Mouse (Mus musculus) cerebellum, adult 9-11 months (tissue): ENCODE data around the gene Got1.

Source experiments
- DNase-seq: peaks from one replicate; pipeline ENCODE4 v3.0.0; 2022

Got1 gene

DNA sequence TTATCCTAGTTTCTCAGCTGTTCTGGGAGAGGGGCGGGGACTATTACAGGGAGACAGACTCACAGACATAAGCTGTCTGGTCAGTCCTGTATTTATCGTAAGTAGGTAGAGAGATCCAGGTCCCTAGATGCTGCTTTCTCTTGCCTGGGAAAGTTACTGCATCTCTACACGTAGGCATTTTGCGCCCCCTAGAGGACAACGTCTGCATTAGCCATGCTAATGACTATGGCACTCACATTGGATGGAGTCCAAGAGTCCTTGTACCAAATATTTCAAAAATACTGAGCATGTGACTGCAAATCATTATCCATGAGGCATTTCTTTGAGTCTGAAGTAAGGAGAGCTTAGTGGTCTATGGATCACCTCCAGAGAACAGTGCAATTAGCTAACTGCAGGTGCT lies 45.5 kb downstream of the Got1 start:
- peak; percentile 84 for DNase-seq

DNA sequence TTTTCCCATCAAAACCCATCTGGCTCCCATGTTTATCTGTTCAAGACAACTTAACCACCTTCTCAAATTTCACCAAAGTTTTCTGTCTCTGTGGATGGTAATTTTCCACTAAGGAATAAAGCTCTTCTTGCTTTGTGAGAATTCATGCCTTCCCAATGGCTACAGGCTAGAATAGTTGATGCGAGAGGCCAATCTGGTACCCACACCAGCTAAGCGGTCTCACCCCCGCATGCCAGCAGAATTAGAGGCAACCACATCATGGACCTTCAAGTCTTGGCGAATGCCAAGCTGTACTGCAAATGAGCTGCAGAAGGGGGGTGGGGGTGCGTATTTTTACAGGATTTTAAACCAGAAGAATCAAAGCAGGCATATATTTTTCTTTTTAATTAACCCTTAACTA lies 47.0 kb downstream of the Got1 start:
- no peak for DNase-seq

DNA sequence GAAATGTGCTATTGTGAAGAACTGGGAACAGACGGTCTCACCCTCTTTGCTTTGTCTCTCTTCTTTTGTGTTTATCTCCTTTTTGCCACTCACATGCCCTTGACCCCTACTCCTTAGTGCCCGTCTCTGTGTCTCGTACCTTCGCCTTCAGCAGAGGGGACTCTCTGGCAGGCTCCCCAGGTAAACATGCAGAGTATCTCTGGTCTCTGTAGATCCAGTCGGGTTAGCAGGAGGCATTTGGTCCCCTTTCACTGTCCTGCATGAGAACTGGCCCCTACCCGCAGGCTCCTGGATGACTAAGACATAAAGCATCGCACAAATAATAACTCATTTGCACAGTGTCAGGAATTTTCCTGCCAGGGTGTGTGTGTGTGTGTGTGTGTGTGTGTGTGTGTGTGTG lies 48.3 kb downstream of the Got1 start:
- no peak for DNase-seq

- DNase-seq, result peak; percentile 69
These were observed 48.8 kb downstream of the Got1 start for GRCm38 (mm10) chr19:43475642-43476041.

DNA sequence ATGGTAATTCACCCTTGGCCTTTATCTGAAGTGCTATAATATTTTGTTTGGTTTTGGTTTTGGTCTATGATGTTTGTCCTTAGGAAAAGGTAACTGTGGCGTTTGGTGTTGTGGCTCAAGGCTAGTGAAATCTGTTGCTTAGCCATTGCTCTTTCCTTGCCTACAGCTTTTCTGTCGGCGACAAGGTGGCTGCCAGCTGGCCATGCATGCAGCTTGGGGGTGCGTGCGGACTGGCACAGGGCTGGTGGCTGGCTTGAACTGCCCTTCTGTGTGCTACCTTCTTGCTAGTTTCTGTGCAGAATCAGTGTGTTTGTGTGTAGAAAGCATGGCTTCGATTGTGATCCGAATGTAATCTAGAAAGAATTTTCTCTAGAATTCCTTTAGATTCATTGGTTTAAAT lies 51.6 kb downstream of the Got1 start:
- DNase-seq, result peak; percentile 90

DNA sequence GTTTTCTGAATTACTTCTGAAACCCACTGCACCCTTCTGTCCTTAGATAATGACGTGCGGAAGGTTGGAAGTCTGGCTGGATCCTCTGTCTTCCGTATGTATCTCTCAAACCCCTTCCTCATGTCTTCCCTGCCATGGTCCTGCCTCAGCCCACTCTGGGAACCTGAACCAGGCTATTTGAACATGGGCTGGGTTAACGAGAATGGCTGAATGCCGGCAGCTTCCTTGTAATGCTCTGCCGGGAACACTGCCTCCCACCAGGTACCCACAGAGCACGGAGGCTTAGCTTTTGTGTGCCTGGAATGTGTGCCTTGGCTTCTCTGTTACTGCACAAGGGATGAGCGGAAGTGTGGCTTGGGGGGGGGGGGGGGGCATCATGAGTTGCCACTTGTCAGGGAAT lies 52.1 kb downstream of the Got1 start:
- no peak for DNase-seq

DNA sequence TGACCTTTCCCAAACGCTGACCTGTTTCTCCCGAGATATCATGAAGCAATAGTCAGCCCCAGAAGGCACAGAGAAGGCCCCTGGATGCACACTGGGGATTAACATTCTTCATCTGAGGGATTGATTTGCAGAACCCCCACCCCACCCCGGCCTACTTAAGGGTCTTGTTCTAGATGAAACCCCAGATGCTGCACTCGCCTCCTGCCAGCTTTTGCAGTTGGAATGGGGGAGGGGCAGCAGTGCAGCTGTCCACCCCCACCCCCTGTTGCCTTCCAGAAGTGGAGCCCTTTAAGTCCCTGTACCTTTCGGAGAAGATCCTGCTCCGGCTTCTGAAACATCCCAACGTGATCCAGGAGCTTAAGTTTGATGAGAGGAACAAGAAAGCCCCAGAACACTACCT lies 55.1 kb downstream of the Got1 start:
- DNase-seq, result no peak

- DNase-seq, result peak; percentile 90
These were observed 56.3 kb downstream of the Got1 start for GRCm38 (mm10) chr19:43467927-43468685.

GRCm38 (mm10) chr19:43465601-43466255 lies 58.7 kb downstream of the Got1 start:
- peak; percentile 94 for DNase-seq

DNA sequence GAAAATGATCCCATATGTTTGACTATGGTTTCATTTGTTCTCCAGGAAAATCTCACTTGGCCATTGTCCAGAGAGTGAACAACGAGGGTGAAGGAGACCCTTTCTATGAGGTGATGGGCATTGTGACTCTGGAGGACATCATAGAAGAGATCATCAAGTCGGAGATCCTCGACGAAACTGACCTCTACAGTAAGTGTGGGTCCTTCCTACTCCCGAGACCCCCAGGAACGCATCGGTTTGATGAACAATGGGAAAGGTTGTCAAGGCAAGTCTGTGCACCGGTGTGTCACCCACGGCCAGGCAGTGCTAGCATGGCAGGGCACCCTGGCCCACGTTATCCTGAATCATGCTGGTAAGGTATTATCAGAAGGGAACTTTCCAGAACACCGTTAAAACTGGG lies 59.3 kb downstream of the Got1 start:
- peak; percentile 51 for DNase-seq

- no peak for DNase-seq
These were observed 60.1 kb downstream of the Got1 start for GRCm38 (mm10) chr19:43464294-43464687.

DNA sequence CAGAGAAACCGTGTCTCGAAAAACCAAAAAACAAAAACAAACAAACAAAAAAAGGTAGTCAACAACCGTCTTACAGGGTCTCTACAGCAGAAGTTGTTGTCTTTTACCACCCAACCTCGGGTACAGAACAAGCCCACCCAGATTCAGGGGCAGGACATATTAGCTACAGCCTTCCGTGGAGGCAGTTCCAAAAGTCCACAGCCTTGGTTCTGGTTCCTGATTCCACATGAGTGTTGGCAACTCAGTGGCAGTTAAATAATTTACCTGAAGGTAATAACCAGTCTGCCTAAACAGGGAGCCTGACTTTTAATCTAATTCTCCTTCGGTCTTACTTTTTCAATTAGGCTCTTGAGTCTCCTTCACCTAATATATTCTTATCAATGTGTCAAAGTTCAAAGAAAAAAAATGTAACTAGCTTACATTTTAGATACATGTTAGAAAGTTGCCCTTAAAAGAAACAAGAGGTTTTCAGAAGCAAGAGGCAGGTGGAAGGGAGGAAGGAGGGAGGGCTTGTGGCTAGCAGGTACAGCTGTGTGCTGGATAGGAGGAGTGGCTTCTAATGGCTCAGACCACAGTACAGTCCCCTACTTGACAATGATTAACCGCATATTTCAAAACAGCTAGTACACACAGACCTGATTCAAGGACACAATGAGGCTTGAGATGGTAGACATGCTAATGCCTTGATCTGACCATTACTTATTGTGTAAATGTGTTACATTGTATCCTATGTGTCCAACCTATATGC lies 60.7 kb downstream of the Got1 start:
- DNase-seq, result peak; percentile 9

GRCm38 (mm10) chr19:43462141-43462540 lies 62.3 kb downstream of the Got1 start:
- no peak for DNase-seq

DNA sequence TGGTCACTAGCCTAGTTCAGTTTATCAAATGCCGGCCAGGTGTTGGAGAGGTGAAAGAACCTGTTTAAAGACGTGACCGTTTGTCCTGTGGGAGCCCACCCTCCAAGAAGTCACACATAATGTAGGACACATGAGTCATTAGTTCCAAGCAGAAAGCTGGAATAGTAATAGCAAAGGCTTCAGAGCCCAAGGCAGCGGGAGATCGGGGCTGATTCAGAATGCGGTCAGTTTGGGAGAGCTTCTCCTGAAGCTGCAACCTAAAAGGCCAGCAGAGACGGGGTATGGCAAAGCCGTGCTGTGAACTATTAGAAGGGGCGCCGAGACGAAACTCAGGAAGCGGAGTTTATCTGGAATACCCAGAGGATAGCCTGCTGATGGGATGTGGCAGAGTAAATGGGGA lies 63.9 kb downstream of the Got1 start:
- no peak for DNase-seq

- no peak for DNase-seq
These were observed 64.5 kb downstream of the Got1 start for GRCm38 (mm10) chr19:43459948-43460347.

GRCm38 (mm10) chr19:43453025-43453424 lies 71.4 kb downstream of the Got1 start:
- DNase-seq, result peak; percentile 16

GRCm38 (mm10) chr19:43452176-43452575 lies 72.2 kb downstream of the Got1 start:
- peak; percentile 46 for DNase-seq

DNA sequence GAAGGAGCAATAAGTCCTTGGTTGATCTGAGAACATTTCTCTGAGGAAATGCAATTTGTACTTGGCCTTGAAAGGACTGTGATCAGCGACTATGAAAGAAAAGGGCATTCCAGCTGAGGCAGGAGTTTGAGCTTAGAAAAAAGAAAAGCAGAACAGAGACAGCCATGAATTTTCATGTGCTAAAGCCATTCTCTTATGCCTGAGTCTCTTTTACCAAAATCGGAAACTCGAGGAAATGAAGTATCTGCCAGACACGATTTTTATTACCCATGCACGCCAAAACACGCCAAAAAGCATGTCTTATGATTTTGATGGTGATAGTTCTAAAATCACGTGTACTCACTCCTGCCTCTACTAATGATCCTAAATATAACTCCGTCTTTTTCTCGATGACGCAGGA lies 72.8 kb downstream of the Got1 start:
- DNase-seq, result peak; percentile 14
